Mouse (Mus musculus): ENCODE results near the gene Sc5d. TPM values are rescaled to one million over a fixed set of nuclear protein-coding genes. Genes with fewer than 3 reads are reported as not detected.

Gene Sc5d
- total RNA-seq (2017), result 29.2 to 43.2 TPM (median 37.3 TPM) in 3 replicates

- ATAC-seq (replicated peaks; ENCODE audit: insufficient number of reproducible peaks, low FRiP score, low TSS enrichment, poor library complexity, severe bottlenecking), result peak; percentile 99
Measured at GRCm38 (mm10) chr9:42264145-42264544, at the start of gene Sc5d. Gene Sc5d (minus strand): TSS chr9:42264256.

DNA sequence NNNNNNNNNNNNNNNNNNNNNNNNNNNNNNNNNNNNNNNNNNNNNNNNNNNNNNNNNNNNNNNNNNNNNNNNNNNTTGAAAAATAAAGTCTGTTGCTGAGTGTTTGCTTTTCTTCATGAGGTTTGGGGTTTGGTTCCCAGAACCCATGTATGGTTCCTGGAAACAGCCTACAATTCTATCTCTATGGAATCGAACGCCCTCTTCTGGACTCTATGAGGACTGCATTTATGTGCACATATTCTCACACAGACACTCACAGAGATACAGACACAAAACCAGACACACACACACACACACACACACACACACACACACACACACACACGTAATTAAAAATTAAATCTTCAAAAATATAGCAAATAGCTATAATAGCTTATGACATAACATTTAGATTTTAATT lies 47.3 kb upstream of the Sc5d start:
- ATAC-seq (replicated peaks; ENCODE audit: insufficient number of reproducible peaks, low FRiP score, low TSS enrichment, poor library complexity, severe bottlenecking), result no peak

- ATAC-seq (replicated peaks; ENCODE audit: insufficient number of reproducible peaks, low FRiP score, low TSS enrichment, poor library complexity, severe bottlenecking), result no peak
Measured at GRCm38 (mm10) chr9:42303894-42304293, 39.8 kb upstream of the Sc5d start.

- no peak for ATAC-seq (replicated peaks; ENCODE audit: insufficient number of reproducible peaks, low FRiP score, low TSS enrichment, poor library complexity, severe bottlenecking)
Measured at GRCm38 (mm10) chr9:42301082-42301633, 37.1 kb upstream of the Sc5d start.

- no peak for ATAC-seq (replicated peaks; ENCODE audit: insufficient number of reproducible peaks, low FRiP score, low TSS enrichment, poor library complexity, severe bottlenecking)
Measured at GRCm38 (mm10) chr9:42296297-42296922, 32.4 kb upstream of the Sc5d start.

GRCm38 (mm10) chr9:42294131-42294530 lies 30.1 kb upstream of the Sc5d start:
- ATAC-seq (replicated peaks; ENCODE audit: insufficient number of reproducible peaks, low FRiP score, low TSS enrichment, poor library complexity, severe bottlenecking), result no peak

GRCm38 (mm10) chr9:42293596-42293995 lies 29.5 kb upstream of the Sc5d start:
- no peak for ATAC-seq (replicated peaks; ENCODE audit: insufficient number of reproducible peaks, low FRiP score, low TSS enrichment, poor library complexity, severe bottlenecking)

DNA sequence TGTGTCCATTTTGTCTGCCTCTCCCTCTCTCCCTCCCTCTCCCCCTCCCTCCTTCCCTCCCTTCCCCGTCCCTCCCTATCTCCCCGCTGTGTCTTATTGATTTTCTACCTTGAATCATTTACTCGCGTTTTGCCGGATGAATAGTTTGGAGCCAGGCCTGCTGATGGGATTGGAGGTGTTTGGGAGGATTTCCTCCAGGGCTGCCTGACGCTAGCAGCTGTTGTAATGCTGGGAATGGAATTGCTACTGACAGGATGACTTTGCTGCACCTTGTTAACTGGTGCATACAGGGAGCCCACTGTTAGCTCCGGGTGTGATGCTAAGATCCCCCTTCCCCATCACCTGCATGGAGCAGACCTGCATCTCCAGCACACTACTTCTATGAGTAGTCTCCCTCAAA lies 29.0 kb upstream of the Sc5d start:
- ATAC-seq (replicated peaks; ENCODE audit: insufficient number of reproducible peaks, low FRiP score, low TSS enrichment, poor library complexity, severe bottlenecking), result no peak

DNA sequence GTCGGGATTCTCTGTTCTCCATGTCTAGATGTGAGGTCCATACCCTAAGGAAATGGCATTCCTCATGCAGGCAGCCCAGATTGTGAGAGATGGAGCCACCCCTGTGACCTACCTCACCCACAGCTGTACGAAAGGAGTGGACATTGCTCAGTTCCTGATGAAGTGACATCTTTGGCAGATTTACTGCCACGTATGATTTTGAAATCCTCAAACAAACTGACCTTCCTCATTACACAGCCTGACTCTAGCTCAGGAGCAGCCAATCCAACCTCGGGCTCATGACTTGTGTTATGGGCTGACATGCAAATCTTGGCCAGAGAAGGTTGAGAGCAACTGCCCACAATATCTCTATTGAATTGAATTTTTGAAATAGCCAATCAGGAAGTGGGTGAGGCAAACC lies 15.6 kb upstream of the Sc5d start:
- ATAC-seq (replicated peaks; ENCODE audit: insufficient number of reproducible peaks, low FRiP score, low TSS enrichment, poor library complexity, severe bottlenecking), result peak; percentile 40

DNA sequence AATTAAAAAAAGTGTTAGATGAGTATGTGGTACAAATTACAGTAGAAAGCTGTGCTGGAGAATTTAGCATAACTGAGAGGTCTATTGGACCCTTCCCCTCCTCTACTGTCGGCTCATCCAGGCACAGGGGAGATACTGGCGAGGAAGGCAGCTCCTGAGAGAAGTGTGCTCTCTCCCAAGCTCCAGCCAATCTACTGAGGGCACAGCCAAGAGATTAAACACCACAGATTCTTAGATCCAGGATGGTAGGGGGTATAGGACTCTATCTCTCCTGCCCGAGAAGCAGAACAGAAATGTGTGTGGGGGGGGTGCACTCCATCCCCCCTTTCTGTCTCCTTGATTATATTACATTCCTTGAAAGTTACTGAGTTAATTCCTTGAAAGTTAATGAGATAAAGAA lies 14.0 kb upstream of the Sc5d start:
- ATAC-seq (replicated peaks; ENCODE audit: insufficient number of reproducible peaks, low FRiP score, low TSS enrichment, poor library complexity, severe bottlenecking), result no peak

GRCm38 (mm10) chr9:42277606-42278005 lies 13.6 kb upstream of the Sc5d start:
- no peak for ATAC-seq (replicated peaks; ENCODE audit: insufficient number of reproducible peaks, low FRiP score, low TSS enrichment, poor library complexity, severe bottlenecking)

GRCm38 (mm10) chr9:42277162-42277561 lies 13.1 kb upstream of the Sc5d start:
- ATAC-seq (replicated peaks; ENCODE audit: insufficient number of reproducible peaks, low FRiP score, low TSS enrichment, poor library complexity, severe bottlenecking), result no peak

DNA sequence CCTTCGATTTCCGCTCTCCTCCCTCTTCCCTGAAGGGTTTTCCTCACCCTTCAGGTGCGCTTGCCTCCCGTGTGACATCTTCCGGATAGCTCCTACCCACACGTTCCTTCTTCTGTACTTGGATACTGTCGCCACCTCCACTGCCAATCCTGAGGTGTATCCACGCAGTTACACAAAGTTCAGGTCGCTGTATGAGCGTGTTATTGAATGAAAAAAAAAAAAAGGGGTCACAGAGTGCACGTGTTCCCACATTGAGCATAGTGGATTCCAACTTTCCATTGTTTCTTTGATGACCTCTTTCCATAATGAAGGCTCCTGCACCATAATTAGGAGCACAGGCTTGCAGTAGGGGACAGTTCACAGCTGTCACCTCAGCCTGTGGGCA lies 11.7 kb upstream of the Sc5d start:
- no peak for ATAC-seq (replicated peaks; ENCODE audit: insufficient number of reproducible peaks, low FRiP score, low TSS enrichment, poor library complexity, severe bottlenecking)

- ATAC-seq (replicated peaks; ENCODE audit: insufficient number of reproducible peaks, low FRiP score, low TSS enrichment, poor library complexity, severe bottlenecking), result no peak
Measured at GRCm38 (mm10) chr9:42275027-42275760, 11.1 kb upstream of the Sc5d start.

DNA sequence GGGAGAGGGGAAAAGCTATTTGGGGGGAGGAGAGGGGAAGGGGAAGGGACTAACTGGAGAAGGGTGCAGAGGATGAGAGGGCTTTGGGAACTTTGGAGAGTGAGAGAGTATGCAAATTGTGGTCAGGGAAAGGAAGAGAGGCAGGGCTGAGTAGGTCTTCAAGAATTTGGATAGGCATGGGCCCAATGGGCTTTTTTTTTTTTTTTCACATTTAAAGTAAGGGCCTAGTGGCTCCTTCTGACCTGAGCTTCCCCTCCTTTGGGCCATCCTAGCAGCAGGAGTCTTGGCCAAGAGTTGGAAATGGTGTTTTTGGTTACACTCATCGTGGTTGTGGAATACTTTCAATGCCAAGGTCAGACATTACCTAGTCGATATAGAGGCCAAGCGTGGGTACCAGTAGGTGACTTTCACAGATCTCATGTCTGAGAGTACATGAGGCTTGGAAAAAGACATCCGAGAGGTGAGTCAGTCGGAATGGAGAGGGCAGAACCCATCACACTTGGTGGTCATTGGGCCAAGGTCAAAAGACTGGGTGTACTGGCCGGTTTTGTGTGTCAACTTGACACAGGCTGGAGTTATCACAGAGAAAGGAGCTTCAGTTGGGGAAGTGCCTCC lies 9.7 kb upstream of the Sc5d start:
- no peak for ATAC-seq (replicated peaks; ENCODE audit: insufficient number of reproducible peaks, low FRiP score, low TSS enrichment, poor library complexity, severe bottlenecking)

DNA sequence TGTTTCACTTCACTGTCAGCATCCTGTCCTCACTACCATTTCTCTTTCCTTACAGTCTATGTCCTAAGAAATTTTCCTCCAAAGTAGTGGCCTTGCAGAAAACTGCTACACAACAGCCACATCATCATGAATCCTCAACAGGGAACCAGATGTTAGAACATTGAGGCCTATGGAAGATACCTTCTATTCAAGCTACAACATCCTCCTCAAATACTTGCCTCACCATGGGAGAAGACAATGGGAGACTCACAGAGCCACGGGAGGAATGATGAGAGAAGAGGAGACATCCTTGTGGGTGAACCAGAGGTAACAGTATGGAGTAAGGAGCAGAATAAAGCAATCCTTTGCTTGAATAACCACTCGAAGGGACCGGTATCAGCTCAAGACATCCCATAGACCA lies 9.1 kb upstream of the Sc5d start:
- no peak for ATAC-seq (replicated peaks; ENCODE audit: insufficient number of reproducible peaks, low FRiP score, low TSS enrichment, poor library complexity, severe bottlenecking)

- no peak for ATAC-seq (replicated peaks; ENCODE audit: insufficient number of reproducible peaks, low FRiP score, low TSS enrichment, poor library complexity, severe bottlenecking)
Measured at GRCm38 (mm10) chr9:42272690-42273089, 8.6 kb upstream of the Sc5d start.

DNA sequence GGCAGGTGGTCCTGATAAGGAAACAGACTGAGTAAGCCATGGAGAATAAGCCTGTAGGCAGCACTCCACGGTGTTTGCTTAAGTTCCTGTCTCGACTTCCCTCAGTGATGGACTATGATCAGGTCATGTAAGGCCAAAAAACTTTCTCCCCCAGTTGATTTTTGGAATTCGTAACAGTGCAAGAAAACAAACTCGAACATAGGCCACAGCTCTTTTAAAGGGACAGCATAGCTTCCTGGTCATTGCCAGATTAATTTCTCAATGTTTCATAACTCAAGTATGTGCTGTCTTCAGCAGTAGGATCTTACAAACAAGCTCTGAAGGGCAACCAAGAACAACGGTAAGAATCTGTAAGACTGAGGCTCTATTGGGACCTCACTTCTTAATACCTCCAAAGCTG lies 7.4 kb upstream of the Sc5d start:
- no peak for ATAC-seq (replicated peaks; ENCODE audit: insufficient number of reproducible peaks, low FRiP score, low TSS enrichment, poor library complexity, severe bottlenecking)

DNA sequence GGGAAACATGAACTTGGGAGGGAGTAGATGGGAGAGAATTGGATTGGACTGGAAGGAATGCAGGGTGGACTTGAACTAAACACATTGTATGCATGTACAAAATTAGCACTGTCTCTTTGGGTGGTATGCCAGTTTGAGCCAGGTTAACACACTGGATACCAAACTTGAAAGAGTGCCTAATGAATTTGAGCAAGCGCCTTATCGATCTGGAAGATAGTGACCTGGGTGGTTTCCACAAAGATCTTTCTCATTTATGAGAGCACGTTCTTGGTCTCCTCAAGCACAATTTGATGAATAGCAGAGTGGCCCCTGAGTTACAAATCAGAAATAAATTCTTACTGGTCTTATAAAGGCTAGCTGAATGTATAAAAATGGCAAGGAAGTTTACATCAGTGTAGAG lies 6.6 kb upstream of the Sc5d start:
- no peak for ATAC-seq (replicated peaks; ENCODE audit: insufficient number of reproducible peaks, low FRiP score, low TSS enrichment, poor library complexity, severe bottlenecking)

- no peak for ATAC-seq (replicated peaks; ENCODE audit: insufficient number of reproducible peaks, low FRiP score, low TSS enrichment, poor library complexity, severe bottlenecking)
Measured at GRCm38 (mm10) chr9:42270081-42270480, 6.0 kb upstream of the Sc5d start.
